Comparison of ENCODE assay signal across 28 mouse cellular contexts in genomic region chr12:101851314-101851713, GRCm38 (mm10). TPM values are rescaled to one million over a fixed set of nuclear protein-coding genes. Genes with fewer than 3 reads are reported as not detected.
DNase-seq lines count a peak whose midpoint lies in the region; ATAC-seq lines count a peak whose summit lies in the region.
"Had no signal": no experiment of that assay in that cellular context is flagged by ENCODE, and none has a peak within 500 bp of the region (broad histone marks: within the 10 kb centered on the region; RNA-seq: fewer than 3 reads in every experiment).

No protein-coding gene starts in this region.

- H3K4me3 ChIP-seq in heart, embryonic 14.5 days (ENCODE audit: control insufficient read depth in 1 of 2, insufficient read depth in 1 of 2, low read depth in 1 of 2, low read length in 2 of 2), result no peak overlapping the region
- no peak overlapping the region for H3K4me3 ChIP-seq in lung, embryonic 15.5 days
- no peak overlapping the region for H3K4me3 ChIP-seq in stomach, embryonic 16.5 days (replicated peaks; ENCODE audit: low read length)
- H3K4me3 ChIP-seq: hindbrain, embryonic 13.5 days; layer of hippocampus, adult 2 months; limb, embryonic 13.5 days; liver, embryonic 15.5 days; midbrain, embryonic 13.5 days had no signal

- H3K9ac ChIP-seq in heart, embryonic 14.5 days (ENCODE audit: low read length), result no peak overlapping the region
- no peak overlapping the region for H3K9ac ChIP-seq in lung, embryonic 15.5 days
- no peak overlapping the region for H3K9ac ChIP-seq in stomach, embryonic 16.5 days (ENCODE audit: low read length)
- H3K9ac ChIP-seq: hindbrain, embryonic 13.5 days; limb, embryonic 13.5 days; liver, embryonic 15.5 days; midbrain, embryonic 13.5 days had no signal

- H3K9me3 ChIP-seq in heart, embryonic 14.5 days (ENCODE audit: control insufficient read depth, low read length), result no peaks in the 10 kb centered on the region
- H3K9me3 ChIP-seq in lung, embryonic 15.5 days, result no peaks in the 10 kb centered on the region
- no peaks in the 10 kb centered on the region for H3K9me3 ChIP-seq in stomach, embryonic 16.5 days (replicated peaks; ENCODE audit: control insufficient read depth, low read length)
- H3K9me3 ChIP-seq: hindbrain, embryonic 13.5 days; limb, embryonic 13.5 days; liver, embryonic 15.5 days; midbrain, embryonic 13.5 days had no signal

- H3K4me2 ChIP-seq in heart, embryonic 14.5 days (ENCODE audit: low read length), result peak overlapping the region; percentile 3; the same call in 1 of the 2 replicates
- H3K4me2 ChIP-seq in lung, embryonic 15.5 days, result no peak overlapping the region
- no peak overlapping the region for H3K4me2 ChIP-seq in stomach, embryonic 16.5 days (ENCODE audit: low read depth, low read length)
- H3K4me2 ChIP-seq: hindbrain, embryonic 13.5 days; limb, embryonic 13.5 days; liver, embryonic 15.5 days; midbrain, embryonic 13.5 days had no signal

- 25% methylated on average over 9 of the region's 9 CpGs for WGBS in heart, embryonic 14.5 days
- WGBS in lung, embryonic 15.5 days, result 45% methylated on average over 9 of the region's 9 CpGs
- WGBS in stomach, embryonic 16.5 days, result 52% methylated on average over 9 of the region's 9 CpGs

- H3K36me3 ChIP-seq in heart, embryonic 14.5 days (ENCODE audit: control insufficient read depth, insufficient read depth, low read length), result peaks cover 9% of the 10 kb centered on the region
- peaks cover 9% of the 10 kb centered on the region; the same call in 1 of the 2 replicates for H3K36me3 ChIP-seq in lung, embryonic 15.5 days
- no peaks in the 10 kb centered on the region for H3K36me3 ChIP-seq in stomach, embryonic 16.5 days (ENCODE audit: control insufficient read depth, insufficient read depth, low read length)

- DNase-seq in heart, postnatal 25 days (ENCODE audit: low spot score), result no peak
- no peak for DNase-seq in lung, postnatal 14 days
- DNase-seq in heart, postnatal 4 days, result peak; percentile 21
- no peak for DNase-seq in cerebellum, postnatal 14 days
- DNase-seq in kidney, adult 9 months, result no peak
- DNase-seq: adrenal gland, postnatal 10 days; cerebellum, adult 18-20 months; cerebellum, postnatal 25 days; embryo, embryonic 11 days; gastrocnemius, postnatal 14 days; kidney, adult 11 months; kidney, postnatal 10 days; layer of hippocampus, postnatal 36 days; thymus, postnatal 14 days had no signal

- H3K4me1 ChIP-seq in heart, embryonic 14.5 days (ENCODE audit: control insufficient read depth in 2 of 2, insufficient read depth in 2 of 2, low read length in 2 of 2), result peaks cover 6 to 17% of the 10 kb centered on the region in 2 experiments
- H3K4me1 ChIP-seq in lung, embryonic 15.5 days, result 0 out of 2 replicates have a peak, but pooled peaks cover 11% of the 10 kb centered on the region
- peaks cover 4% of the 10 kb centered on the region; the same call in 1 of the 2 replicates for H3K4me1 ChIP-seq in stomach, embryonic 16.5 days (ENCODE audit: control insufficient read depth, insufficient read depth, low read length)
- H3K4me1 ChIP-seq: hindbrain, embryonic 13.5 days; liver, embryonic 15.5 days; midbrain, embryonic 13.5 days had no signal

- H3K27me3 ChIP-seq in heart, embryonic 14.5 days (ENCODE audit: control insufficient read depth, insufficient read depth, low read length), result no peaks in the 10 kb centered on the region
- no peaks in the 10 kb centered on the region for H3K27me3 ChIP-seq in lung, embryonic 15.5 days
- H3K27me3 ChIP-seq in stomach, embryonic 16.5 days (ENCODE audit: control insufficient read depth, insufficient read depth, low read length), result no peaks in the 10 kb centered on the region
- H3K27me3 ChIP-seq: hindbrain, embryonic 13.5 days; limb, embryonic 13.5 days; liver, embryonic 15.5 days; midbrain, embryonic 13.5 days had no signal

- intact Hi-C loops in heart, postnatal 25 days (cut with DNase I), result no loop called here

- H3K27ac ChIP-seq in heart, embryonic 14.5 days (replicated peaks in 1 of 2; ENCODE audit: control insufficient read depth in 1 of 2, insufficient read depth in 1 of 2, low read depth in 2 of 2, low read length in 2 of 2), result peak overlapping the region; percentile 49 to 64; a peak in 3 of 4 replicates
- 0 out of 2 replicates have a peak overlapping the region, but pooled peaks have one; percentile 10 for H3K27ac ChIP-seq in lung, embryonic 15.5 days
- 0 out of 2 replicates have a peak overlapping the region, but pooled peaks have one; percentile 3 for H3K27ac ChIP-seq in stomach, embryonic 16.5 days (ENCODE audit: low read length)
- H3K27ac ChIP-seq: hindbrain, embryonic 13.5 days; layer of hippocampus, adult 2 months; limb, embryonic 13.5 days; liver, embryonic 15.5 days; midbrain, embryonic 13.5 days had no signal

- no peak for ATAC-seq in heart, embryonic 14.5 days (ENCODE audit: insufficient number of reproducible peaks, insufficient read depth, low FRiP score, low read depth)
- peak; percentile 35; the same call in 1 of the 2 replicates for ATAC-seq in lung, embryonic 15.5 days (ENCODE audit: borderline replicate concordance, extremely low read depth, low FRiP score, low TSS enrichment)
- no peak for ATAC-seq in stomach, embryonic 16.5 days (ENCODE audit: insufficient read depth, low FRiP score)
- ATAC-seq: activated CD4-positive, CD25-positive, alpha-beta regulatory T cell, adult 4 months; forebrain, embryonic 16.5 days; lung, postnatal 0 days; midbrain, embryonic 13.5 days had no signal

RNA-seq across cellular contexts. Expression of gene Fbln5, which starts 32.5 kb away (rescaled TPM):
- 108 and 152 TPM in 2 replicates for polyA plus RNA-seq in heart, embryonic 14.5 days (2014; fragmentation: Nextera tagmentation; extraction: Ambion mirVana)
- 10 to 100 TPM; 26.2 to 28.3 TPM for total RNA-seq in heart, postnatal 25 days (2021)
- polyA plus RNA-seq in lung, embryonic 15.5 days (2015; fragmentation: Nextera tagmentation; extraction: Ambion mirVana), result 142 and 153 TPM in 2 replicates
- 10 to 100 TPM; 57.0 to 69.2 TPM for total RNA-seq in heart, postnatal 4 days (2021)
- polyA plus RNA-seq in stomach, embryonic 16.5 days (2015; fragmentation: Nextera tagmentation; extraction: Ambion mirVana), result 66.9 and 78.3 TPM in 2 replicates
- total RNA-seq: megakaryocyte progenitor cell, adult 5-6 weeks; MEL; monocyte, adult 5-6 weeks had no signal
- polyA plus RNA-seq: activated CD4-positive, CD25-positive, alpha-beta regulatory T cell, adult 4 months had no signal

Comparison
In these comparisons a context has a peak if more than half of its experiments do, and no peak if none do; other contexts are left out.
1. H3K27ac ChIP-seq: peak in every context shown above with its lines; median percentile 56 in heart, embryonic 14.5 days; 10 in lung, embryonic 15.5 days; 3 in stomach, embryonic 16.5 days.